Mouse (Mus musculus): ENCODE results near the gene Cstf1.

Gene Cstf1

DNA sequence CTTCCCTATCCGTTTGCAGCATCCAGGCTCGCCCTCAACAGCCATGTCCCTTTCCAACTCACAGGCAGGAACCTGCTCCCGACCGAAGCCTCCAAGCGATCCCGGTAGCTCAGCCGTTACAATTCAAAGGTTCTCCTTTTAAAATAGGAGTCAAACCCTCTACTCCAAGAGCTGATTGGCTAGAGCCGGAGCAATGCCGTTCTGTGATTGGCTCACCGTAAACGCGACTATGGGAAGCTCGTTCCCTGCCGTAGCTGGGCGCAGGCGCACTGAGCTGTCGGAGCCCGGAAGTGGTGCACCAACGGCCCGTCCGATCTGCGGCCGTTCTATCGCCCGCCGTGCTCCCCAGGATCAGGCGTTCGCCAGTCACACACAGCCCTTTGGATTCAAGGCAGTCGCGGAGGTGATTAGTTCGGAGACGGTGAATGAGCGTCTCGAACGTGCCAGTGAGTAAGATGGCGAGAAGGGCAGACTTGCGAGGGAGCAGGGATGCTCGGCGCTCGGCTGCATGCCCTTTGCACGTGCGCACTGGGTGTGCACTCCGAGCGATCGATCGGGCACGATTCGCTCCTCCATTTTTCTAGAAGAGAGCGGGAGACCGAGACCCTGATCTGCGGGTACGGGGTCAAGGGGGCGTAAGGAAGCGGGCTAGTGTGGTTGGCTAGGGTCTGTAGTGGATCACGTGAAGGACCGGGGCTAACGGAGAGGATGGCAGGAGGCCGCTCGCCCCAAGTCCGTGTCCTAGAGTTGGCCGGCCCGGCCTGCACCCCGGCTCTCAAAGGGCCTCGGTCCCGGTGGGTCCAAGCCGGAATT lies at the start of gene Cstf1, which contains the start of gene Aurka:
Gene Cstf1 (plus strand): TSS at position 271 of the 813 bp plus-strand sequence.
Gene Aurka (minus strand): TSS at position 125 of the 813 bp plus-strand sequence.
- peak; percentile 98 for DNase-seq (ENCODE audit: low read depth, low spot score)

DNA sequence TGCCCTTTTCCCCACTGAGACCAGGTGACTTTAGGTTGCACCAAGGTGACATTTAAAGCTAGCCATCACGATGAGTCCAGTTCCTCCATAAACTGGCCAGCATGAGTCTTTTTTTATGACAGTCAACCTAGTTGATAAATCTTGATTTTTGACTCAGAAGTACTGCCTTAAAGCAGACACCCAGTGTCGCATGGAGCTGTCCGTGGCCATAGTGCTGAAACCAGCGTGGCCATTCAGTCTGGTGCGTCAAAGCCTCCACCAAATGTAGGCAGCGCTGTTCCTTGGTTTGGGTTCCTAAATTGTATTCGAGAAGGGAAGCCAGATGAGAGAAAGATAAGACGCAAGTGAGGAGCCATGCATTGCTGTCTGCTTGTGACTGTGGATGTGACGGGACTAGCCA lies 49.6 kb upstream of the Cstf1 start:
- DNase-seq (ENCODE audit: low read depth, low spot score): peak; percentile 6

DNA sequence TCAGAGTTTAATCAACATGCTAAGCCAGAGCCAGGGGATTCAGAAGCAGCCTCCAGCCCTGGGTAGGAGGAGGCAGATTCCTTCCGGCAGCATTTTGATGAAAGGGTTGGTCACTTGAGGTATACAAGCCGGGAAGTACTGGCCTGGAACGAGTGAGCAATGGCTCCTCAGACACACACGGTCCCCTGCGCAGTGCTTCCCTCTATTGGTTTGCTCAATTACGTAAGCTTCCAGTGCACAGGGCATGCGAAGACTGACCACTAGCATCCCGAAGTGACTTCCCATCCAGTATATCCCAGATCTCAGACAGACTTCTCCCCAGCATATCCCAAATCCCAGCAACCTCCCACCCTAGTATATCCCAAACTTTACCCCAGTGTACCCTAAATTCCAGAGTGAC lies 42.2 kb upstream of the Cstf1 start:
- no peak for DNase-seq (ENCODE audit: low read depth, low spot score)

DNA sequence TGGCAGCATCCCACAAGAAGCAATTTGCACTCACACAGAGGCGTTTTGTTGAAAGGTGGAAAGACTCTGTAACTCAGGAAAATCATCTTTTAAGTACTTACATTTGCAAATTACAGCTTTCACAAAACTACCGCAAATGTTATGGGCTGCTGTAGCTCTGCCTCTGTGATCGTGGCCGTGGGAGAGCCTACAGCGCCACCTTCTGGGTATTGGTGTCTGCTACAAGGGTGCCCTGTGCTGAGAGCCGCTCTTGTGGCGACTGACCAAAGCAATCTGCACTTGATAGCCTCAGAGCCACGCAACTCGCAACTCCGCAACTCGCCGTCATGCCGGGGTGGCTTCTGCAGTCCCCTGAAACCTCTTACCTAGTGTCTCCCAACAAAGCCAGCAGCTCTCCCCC lies 41.3 kb upstream of the Cstf1 start:
- peak; percentile 50 for DNase-seq (ENCODE audit: low read depth, low spot score)

DNA sequence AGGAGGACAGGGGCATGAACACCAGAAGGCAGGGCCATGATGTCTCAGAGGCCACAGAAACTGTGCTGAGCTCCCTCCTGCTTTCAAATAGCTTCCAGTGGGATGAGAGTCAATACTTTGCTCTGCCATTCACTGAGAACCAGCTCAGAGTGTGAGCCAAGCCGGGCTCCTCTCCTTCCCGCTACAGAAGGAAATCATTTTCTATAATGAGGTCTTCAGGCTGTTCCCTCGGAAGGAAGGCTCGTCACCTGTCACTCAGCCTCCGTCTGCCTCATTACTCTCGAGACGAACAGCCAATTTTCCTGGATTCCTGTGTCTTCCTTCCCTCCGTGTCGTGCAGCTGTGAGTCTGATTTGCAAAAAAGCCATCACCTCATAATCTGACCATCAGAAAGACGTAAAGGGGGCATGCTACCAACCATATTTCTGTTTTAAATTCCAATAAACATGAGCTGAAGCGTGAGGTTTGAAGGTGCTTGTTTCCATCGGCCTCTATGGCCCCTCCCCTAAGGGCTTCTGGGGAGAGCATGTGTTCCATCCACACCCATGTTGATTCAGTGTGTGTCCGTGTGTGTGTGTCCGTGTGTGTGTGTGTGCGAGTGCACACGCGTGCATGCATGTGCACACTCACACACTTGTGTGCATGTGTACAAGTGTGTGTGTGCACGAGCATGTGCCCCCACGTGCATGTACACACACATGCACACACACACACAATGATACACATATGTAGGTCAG lies 32.1 kb upstream of the Cstf1 start:
- no peak for DNase-seq (ENCODE audit: low read depth, low spot score)

DNA sequence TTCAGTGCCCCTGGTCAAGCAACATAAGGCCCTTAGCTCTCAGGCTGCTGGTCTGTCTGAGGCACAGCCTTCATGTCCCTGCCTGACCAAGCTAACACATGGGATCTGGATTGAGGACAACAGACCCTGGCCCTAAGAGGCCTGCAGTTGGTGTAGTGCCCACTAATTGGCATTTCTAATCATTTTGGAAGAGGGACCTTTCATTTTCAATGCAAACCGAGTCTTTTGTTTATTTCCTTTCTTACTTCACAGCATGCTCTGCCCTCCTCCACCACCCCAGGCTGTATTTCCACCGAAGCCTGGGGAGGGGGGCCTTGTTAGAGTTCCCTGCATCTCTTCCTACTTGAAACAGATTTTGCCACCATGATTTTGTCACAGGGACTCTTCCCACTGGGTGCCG lies 29.5 kb upstream of the Cstf1 start:
- no peak for DNase-seq (ENCODE audit: low read depth, low spot score)

DNA sequence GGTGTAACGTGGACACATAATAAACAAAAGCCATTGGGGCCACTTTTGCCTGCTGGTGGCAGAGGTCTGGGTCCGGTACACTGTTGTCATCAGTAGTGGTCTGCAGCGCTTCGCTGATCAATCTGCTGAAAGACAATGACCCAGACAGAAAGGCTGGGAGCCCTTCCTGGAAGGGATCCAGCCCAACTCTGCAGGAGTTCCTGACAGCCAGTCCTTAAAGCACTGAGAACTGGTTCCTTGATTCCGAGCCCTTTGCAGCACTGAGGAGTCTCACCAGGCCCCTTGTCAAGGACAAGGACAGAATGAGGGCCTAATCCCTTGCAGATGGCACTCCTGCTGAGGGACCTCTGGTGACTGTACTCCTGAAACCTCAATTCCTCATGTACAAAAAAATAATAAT lies 28.9 kb upstream of the Cstf1 start:
- DNase-seq (ENCODE audit: low read depth, low spot score): no peak

DNA sequence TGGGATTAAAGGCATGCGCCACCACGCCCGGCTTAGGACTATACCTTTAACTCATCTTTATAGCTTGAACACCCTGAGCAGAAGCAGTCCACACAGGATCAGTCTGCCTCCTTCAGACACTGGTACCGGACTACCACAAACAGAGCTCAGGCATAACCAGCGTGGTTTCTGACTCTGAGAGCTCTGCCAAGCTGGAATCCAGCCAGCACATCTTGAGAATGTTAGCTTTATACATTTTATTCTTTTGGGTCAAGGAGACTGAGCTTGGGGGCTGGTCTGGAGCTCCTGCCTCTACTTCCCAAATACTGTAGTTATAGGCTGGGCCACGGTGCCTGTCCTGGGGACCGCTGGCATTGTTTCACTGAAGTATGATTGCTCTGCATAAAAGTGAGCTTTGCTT lies 26.7 kb upstream of the Cstf1 start:
- no peak for DNase-seq (ENCODE audit: low read depth, low spot score)

DNA sequence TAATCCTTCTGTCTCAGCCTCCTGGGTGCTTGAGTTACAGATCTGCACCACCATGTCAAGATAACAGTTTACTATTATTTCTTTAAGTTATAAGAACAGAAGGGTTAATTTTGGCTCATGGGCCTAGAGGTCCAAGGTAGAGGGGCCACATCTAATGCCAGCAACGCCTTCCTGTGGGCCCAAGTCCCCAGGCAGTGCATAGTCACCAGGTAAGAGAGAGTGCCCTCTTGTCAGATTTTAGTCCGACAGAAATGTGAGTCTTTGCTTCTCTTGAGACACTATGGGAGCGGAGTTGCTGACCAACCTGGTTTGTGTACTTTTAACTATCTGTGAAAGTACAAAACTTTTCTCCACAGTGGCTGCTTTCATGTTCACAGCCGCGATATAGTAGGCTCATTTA lies 25.8 kb upstream of the Cstf1 start:
- DNase-seq (ENCODE audit: low read depth, low spot score): no peak

DNA sequence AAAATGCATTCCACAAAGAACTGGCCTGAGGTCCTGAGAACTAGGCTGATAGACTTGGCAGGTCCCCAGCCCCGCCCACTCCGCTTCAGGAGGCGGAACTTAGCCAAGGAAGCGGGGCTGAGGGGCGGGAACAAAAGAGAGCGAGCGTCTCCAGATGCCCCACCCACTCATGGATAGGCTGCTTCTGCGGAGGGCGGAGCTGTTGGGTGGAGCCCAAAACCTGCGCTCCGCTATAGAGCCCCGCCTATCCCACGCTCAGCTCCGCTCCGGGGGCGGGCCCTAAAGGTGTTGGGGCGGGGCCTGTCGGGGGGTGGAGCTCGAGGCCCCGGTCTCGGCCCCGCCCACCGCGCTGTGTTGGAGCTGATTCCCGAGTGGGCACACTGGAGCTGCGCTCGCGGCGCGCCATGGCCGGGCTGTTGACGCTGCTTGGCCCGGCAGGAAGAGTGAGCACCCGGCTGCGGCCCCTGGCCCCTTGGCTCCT lies 25.2 kb upstream of the Cstf1 start, which contains the start of gene Fam210b:
Gene Fam210b (plus strand): TSS at position 308 of the 481 bp plus-strand sequence.
- DNase-seq (ENCODE audit: low read depth, low spot score): peak; percentile 97

DNA sequence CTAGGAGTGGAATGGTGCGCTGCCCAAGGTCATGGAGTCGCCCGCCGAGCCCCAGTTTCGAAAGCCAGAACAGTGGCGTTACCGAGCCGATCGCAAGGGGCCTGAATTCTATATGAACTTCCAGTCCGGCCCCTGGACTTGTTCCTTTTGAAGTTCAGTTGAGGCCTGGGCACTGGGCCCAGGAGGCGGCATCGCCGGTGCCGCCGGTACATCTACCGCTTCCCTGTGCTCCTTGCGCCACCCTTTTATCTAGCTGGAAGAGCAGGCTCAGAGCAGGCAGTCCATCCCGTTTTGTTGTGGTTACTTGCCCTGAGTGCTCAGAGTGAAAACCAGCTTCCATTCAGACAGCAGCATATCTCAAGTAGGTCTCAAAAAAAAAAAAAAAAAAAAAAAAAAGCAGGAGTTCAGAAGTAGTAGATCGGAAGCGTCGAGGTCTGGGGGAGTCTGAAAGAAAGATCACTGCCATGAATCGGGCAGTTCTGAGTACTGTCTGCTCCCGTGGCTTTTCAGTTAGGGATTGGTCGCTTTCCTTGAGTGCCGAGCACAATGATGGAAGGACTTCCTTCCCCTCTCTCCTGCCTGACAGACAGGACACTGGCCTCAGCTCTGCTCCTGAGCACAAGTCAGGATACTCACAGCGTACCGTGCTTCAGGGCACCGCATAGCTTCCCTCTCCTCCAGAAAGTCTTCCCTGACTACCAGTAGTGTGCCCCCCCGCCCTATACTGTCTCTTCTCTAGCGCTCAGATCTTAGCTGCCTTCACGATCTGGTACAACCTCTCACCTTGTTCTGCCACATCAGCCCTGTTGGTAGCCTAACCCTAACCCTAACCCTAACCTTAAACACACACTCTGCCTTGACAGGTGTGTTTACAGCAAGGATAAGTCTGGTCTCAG lies 24.2 kb upstream of the Cstf1 start:
- no peak for DNase-seq (ENCODE audit: low read depth, low spot score)

DNA sequence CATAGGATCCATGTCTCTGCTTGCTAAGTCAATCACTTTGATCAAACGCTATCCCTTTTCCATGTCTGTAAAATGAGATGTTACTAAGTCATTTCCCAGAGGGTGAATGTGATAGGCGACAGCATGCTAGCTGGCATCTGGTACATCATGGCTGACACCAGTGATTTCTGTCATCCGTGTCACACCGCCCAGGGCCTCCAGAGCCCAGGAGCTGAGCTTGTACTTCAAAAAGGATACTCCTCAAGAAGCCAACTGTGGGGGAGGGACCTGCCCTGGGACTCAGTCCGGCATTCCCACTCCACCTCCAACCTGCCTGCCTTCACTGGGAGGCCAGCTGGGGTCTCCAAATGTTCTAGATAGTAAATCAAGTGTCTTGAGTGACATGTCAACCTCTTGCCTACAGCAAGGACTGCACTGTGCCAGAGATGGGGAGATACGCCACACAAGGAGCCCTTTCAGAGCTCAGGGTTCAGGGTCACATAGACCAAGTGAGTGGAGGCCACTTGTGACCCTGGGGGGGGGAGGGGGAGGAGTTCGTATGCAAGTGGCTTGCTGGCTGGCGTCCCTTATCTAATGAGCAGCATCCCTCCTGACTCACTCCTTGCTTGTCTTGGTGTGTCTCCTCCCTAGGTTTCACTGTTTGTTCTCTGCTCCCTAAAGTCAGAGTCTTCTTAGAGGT lies 23.4 kb upstream of the Cstf1 start:
- no peak for DNase-seq (ENCODE audit: low read depth, low spot score)

DNA sequence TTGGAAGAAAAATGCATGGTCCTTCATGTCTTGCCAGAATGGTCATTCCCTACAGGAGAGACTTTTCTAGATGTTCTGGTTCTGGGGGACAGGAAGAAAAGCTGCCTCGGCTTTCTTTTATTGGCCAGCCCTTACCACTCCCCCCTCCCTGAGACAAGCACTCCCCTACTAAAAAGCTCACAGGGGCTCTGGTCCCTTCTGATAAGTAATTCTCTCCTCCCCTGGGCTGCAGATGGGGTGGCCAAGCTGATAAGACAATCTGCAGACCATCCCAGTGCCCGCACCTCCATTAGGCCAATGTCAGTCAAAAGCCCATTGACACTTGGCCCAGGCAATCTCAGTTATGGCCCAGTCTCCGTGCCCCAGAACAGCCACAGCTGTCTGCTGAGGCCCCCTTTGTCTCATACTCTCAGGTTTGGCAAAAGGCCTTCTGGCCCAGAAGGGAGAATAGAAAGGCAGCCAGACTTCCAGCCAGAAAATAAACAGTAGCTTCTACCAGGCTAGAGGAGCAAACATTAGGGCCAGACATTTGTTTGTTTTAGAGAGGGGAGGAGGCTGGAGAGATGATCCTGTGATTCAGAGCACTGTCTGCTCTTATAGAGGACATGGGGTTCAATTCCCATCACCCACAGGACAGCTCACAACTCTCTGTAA lies 22.1 kb upstream of the Cstf1 start:
- no peak for DNase-seq (ENCODE audit: low read depth, low spot score)

DNA sequence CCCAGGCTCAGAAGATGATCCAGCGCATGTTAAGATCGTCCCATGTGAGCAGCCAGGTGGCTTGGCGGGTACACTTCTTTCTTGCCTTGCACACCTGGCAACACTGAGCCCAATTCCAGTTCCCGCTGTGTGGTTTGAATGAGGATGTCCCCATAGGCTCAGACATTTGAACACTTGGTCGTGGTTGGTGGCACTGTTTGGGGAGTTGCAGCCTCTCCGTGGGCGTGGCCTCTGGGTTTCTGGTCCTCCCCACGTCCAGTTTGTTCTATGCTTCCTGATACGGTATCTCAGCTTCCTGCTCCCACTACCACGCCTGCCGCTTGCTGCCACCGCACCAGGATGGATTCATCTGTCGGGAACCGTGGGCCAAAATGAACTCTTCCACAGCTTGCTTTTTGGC lies 20.7 kb upstream of the Cstf1 start:
- DNase-seq (ENCODE audit: low read depth, low spot score): no peak

DNA sequence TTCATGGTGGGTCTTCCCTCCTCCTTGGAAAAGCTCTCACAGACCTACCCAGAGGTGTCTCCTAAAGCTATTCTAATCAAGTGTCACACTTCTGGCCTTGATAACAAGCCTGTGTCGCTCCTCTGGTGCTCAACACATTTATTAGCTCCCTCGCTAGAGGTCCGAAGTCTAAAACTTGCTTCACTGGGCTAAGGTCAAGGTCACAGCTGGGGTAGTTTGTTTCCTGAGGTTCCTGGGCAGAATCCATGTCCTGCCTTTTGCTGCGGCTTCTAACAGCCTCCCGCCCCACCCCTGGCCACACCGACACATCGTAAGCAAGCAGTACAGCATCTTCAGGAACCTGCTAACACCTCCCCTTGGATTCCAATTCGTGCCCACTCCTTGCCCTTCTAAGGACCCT lies 19.7 kb upstream of the Cstf1 start:
- DNase-seq (ENCODE audit: low read depth, low spot score): no peak

DNA sequence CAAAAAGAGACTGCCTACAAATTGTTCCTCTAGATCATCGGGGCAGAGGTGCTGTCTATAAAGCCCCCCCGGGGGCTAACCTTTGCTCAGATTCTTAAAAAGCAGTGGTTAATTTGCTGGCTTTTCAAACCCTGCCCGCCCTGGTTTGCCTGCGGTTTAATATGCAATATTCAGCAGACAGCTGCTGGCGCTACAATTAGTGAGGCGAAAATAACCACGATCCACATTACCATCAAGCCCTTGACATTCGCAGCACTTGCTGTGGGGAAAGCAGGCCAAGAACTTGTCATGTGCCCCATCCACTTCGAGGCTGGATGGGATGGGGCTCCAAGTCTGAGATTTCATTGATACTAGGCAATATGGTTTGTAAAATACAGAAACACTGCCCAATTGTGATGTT lies 17.3 kb upstream of the Cstf1 start:
- no peak for DNase-seq (ENCODE audit: low read depth, low spot score)

DNA sequence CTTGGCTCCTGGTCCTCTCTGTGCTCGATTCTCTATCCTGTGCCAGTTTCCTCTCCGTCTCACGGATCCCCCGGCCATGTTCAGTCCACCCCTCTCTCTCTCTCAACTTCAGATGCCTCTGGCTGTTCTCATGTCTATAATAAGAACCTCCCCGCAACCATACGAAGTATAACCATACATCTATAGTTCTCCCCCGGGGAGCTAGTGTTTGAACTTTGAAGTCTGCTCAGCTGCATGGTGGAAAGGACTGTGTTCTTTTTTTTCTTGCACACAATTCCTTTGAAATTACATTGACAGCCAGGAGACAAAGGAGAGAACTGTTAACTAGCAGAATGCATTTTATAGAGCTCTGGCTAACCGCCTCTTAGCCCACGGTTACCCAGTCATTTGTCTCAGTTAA lies 15.7 kb upstream of the Cstf1 start:
- DNase-seq (ENCODE audit: low read depth, low spot score): no peak

DNA sequence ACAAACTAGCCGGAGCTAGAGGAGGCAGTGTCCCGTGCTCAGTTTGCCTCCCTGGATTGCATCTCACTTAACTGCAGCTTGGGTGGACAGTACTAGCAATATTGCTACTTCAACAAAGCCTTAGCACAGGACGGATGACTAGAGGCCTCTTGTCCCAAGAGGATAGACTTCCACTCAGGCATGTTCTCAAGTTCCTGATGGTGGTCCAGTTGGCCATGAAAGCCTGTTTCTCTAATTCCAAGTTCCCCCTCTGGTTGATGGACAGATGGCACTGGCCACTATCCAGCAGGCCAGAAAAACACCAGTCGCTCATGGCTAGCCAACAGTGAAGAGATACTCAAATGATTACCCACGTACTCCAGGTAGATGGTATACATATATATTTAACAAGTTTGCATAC lies 14.6 kb upstream of the Cstf1 start:
- no peak for DNase-seq (ENCODE audit: low read depth, low spot score)

DNA sequence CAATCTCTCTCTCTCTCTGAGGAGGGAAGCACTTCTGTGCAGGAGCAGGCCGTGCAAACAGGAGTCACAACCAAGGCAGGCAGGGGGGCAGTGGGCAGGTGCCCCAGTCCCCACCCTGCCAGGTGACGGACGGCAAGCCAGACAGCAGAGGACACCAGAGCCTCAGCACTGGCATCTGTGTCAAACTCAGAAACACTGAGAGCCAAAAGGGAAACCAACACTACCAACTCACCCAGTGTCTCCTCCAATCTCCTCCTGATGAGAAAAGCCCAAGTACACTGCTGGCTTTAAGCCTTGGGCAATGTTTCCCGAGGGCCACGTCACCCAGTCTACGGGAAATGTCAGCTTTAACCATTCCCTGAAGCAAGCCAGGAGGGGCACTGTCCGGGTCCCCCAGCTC lies 7.3 kb upstream of the Cstf1 start:
- no peak for DNase-seq (ENCODE audit: low read depth, low spot score)

DNA sequence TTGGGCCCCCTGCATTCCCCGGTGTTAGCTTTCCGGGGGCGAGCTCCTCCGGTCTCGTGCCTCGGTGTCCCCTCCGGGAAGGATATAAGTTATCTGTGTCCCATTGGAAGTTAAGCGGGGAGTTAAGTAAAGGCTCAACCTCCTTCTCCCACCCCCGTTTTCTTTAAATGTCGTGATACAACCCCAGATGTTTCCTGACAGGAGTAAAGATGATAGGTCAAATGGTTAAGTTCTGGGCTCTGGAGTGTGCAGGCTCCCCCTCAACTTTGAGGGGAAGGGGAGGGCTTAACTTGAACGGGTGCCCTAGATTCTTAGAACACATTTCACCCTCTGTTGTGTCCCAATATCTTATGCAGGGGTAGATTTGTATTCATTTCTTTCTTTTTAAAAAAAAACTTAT lies 777 bp downstream of the Cstf1 start:
- no peak for DNase-seq (ENCODE audit: low read depth, low spot score)

DNA sequence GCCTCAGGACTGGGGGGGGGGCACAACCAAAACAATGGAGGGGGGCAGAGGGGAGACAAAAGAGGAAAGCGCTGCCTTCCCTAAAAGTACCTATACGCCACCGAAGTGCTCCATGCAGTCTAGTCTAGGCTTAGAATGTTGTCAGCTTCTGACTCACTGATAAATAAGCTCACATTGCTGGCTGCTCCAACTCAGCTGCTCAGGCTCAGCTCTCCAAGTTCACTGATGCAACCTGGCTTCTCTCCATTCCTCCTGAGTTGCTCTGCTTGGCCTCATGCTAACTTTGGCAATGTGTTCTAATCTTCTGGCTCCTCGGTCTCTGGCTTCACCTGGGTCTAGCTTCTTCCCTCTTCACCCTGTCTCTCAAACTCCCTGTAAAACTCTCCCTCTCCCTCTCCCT lies 6.1 kb downstream of the Cstf1 start:
- no peak for DNase-seq (ENCODE audit: low read depth, low spot score)
